Mouse (Mus musculus): ENCODE data around the gene Ost4.

DNA sequence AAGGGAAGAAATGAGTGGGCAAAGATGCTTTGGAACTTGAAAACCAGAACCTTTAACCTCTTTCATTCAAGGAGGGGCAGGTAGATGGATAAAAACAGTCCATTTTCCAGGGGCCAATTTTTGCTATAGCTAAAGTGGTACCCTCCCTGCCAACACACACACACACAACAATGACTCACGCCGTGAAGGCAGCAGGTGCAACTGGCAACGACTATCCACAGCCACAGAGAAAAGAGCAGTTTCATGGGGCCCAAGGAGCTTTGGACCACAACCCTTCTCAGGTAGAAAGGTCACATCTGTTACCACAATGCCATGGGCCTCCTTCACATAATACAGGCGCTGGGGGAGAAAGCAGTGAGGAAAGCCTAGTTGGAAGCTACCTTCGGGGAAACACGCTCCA, 48.2 kb upstream of the Ost4 start:
- TF ChIP-seq GATA1 (IDR thresholded peaks at IDR 0.05; ENCODE audit: borderline replicate concordance, low read length) = no peak
- TF ChIP-seq FLI1 (IDR thresholded peaks at IDR 0.05; ENCODE audit: low read length) = no peak

Measured in megakaryocyte, embryonic 14.5 days (primary cell).